Mouse (Mus musculus) liver, embryonic 11.5 days (tissue): ENCODE measurements around the gene Slc4a1ap. TPM values are rescaled to one million over a fixed set of nuclear protein-coding genes. Genes with fewer than 3 reads are reported as not detected.
"Not testable (repeated sequence)": the region's sequence is repeated elsewhere in the genome, so short reads cannot be mapped to it uniquely, and the experiment has no call there.

Experiments
- ATAC-seq: fragments of 200-750 bp; cut with Nextera tagmentation; replicated peaks from 2 replicates; pipeline ENCODE4 v1.8.0; 2017; ENCODE audit warnings: moderate number of reproducible peaks, mild to moderate bottlenecking, moderate TSS enrichment, moderate library complexity; ENCODE audit not compliant: low FRiP score
- DNase-seq: peaks from one replicate; pipeline ENCODE4 v3.0.0-alpha.2; 2017; ENCODE audit warnings: low spot score
- H3K27ac ChIP-seq: fragments of 300-500 bp; sonication (generic); 2 replicates; pipeline ENCODE4 v1.5.1; 2014; ENCODE audit warnings: mild to moderate bottlenecking, low read depth, low read length, control low read depth
- H3K27me3 ChIP-seq: fragments of 300-500 bp; sonication (generic); replicated peaks from 2 replicates; pipeline ENCODE4 v1.6.1; 2014; ENCODE audit warnings: low read length, mixed read lengths; ENCODE audit not compliant: control insufficient read depth, insufficient read depth
- H3K36me3 ChIP-seq: fragments of 300-500 bp; sonication (generic); 2 replicates; pipeline ENCODE4 v1.6.1; 2014; ENCODE audit warnings: mild to moderate bottlenecking, low read length, moderate library complexity, mixed read lengths; ENCODE audit not compliant: control insufficient read depth, insufficient read depth
- H3K4me1 ChIP-seq: fragments of 300-500 bp; sonication (generic); replicated peaks from 2 replicates; pipeline ENCODE4 v1.6.1; 2014; ENCODE audit warnings: low read length, mixed read lengths; ENCODE audit not compliant: control insufficient read depth, insufficient read depth
- H3K4me2 ChIP-seq: fragments of 300-500 bp; sonication (generic); 2 replicates; pipeline ENCODE4 v1.6.1; 2014; ENCODE audit warnings: mild to moderate bottlenecking, control low read depth, moderate library complexity
- H3K4me3 ChIP-seq: fragments of 300-500 bp; sonication (generic); 2 replicates; pipeline ENCODE4 v1.5.1; 2014; ENCODE audit warnings: low read depth, low read length, control low read depth
- H3K9ac ChIP-seq: fragments of 300-500 bp; sonication (generic); 2 replicates; pipeline ENCODE4 v1.6.1; 2014; ENCODE audit warnings: low read depth, low read length, control low read depth
- H3K9me3 ChIP-seq: fragments of 300-500 bp; sonication (generic); 2 replicates; pipeline ENCODE4 v1.6.1; 2016; ENCODE audit warnings: low read length, inconsistent platforms, mixed read lengths; ENCODE audit not compliant: control insufficient read depth
- WGBS: fragments of 180-500 bp; shearing (Covaris S2); extraction: QIAGEN DNeasy Blood & Tissue Kit; methylation state at CpG from one replicate; pipeline ENCODE4 v1.1.7; 2014; 5-methylcytosine and 5-hydroxymethylcytosine counted together
- polyA plus RNA-seq: library from polyadenylated mRNA; unstranded; fragments of >200 nt; fragmentation: Nextera tagmentation; extraction: Ambion mirVana; gene quantifications from 2 replicates; pipeline ENCODE4 v1.2.1, GENCODE M21; 2014

Gene Slc4a1ap
- polyA plus RNA-seq, 1 experiment from 2014 or later: 32.9 TPM

- H3K4me3 ChIP-seq: no peak overlapping the region
- H3K27me3 ChIP-seq: no peaks in the 10 kb centered on the region
- H3K4me2 ChIP-seq: no peak overlapping the region
- no peak overlapping the region for H3K9ac ChIP-seq
- ATAC-seq (no peak), DNase-seq (no peak)
- 76% methylated on average over 7 of the region's 7 CpGs for WGBS
- H3K27ac ChIP-seq: no peak overlapping the region
- H3K9me3 ChIP-seq: no peaks in the 10 kb centered on the region
- H3K36me3 ChIP-seq: no peaks in the 10 kb centered on the region
- H3K4me1 ChIP-seq: no peaks in the 10 kb centered on the region
These were observed 49.8 kb downstream of the Slc4a1ap start for GRCm38 (mm10) chr5:31576539-31576975.

- H3K4me3 ChIP-seq: no peak overlapping the region
- no peaks in the 10 kb centered on the region for H3K9me3 ChIP-seq
- ATAC-seq (no peak), DNase-seq (no peak)
- no peaks in the 10 kb centered on the region for H3K36me3 ChIP-seq
- no peaks in the 10 kb centered on the region for H3K27me3 ChIP-seq
- no peaks in the 10 kb centered on the region for H3K4me1 ChIP-seq
- H3K4me2 ChIP-seq: no peak overlapping the region
- H3K27ac ChIP-seq: no peak overlapping the region
- no peak overlapping the region for H3K9ac ChIP-seq
- WGBS: 73% methylated on average over 6 of the region's 6 CpGs
These were observed 54.5 kb downstream of the Slc4a1ap start for GRCm38 (mm10) chr5:31581263-31581662.

- Histone ChIP-seq H3K36me3 (no peaks in the 10 kb centered on the region), H3K27me3 (no peaks in the 10 kb centered on the region), H3K9me3 (no peaks in the 10 kb centered on the region), H3K4me3 (no peak overlapping the region), H3K4me2 (no peak overlapping the region), H3K4me1 (no peaks in the 10 kb centered on the region), H3K9ac (no peak overlapping the region), H3K27ac (no peak overlapping the region)
- no peak for DNase-seq
- ATAC-seq: no peak
- WGBS: 59% methylated on average over 3 of the region's 3 CpGs
These were observed 55.1 kb downstream of the Slc4a1ap start for GRCm38 (mm10) chr5:31581932-31582331.

GRCm38 (mm10) chr5:31583261-31583660 is 56.5 kb downstream of the Slc4a1ap start:
- H3K27ac ChIP-seq: no peak overlapping the region
- no peak overlapping the region for H3K4me3 ChIP-seq
- no peaks in the 10 kb centered on the region for H3K27me3 ChIP-seq
- ATAC-seq (no peak), DNase-seq (no peak)
- 84% methylated on average over 2 of the region's 2 CpGs for WGBS
- H3K4me2 ChIP-seq: no peak overlapping the region
- H3K36me3 ChIP-seq: no peaks in the 10 kb centered on the region
- no peak overlapping the region for H3K9ac ChIP-seq
- no peaks in the 10 kb centered on the region for H3K4me1 ChIP-seq
- no peaks in the 10 kb centered on the region for H3K9me3 ChIP-seq

- Histone ChIP-seq H3K36me3 (no peaks in the 10 kb centered on the region), H3K27me3 (no peaks in the 10 kb centered on the region), H3K9ac (no peak overlapping the region), H3K4me2 (no peak overlapping the region), H3K27ac (no peak overlapping the region), H3K9me3 (no peaks in the 10 kb centered on the region), H3K4me3 (no peak overlapping the region), H3K4me1 (no peaks in the 10 kb centered on the region)
- no peak for ATAC-seq
- no peak for DNase-seq
- WGBS: 87% methylated on average over 4 of the region's 4 CpGs
These were observed 58.7 kb downstream of the Slc4a1ap start for GRCm38 (mm10) chr5:31585526-31585925.

GRCm38 (mm10) chr5:31588016-31588415 is 61.2 kb downstream of the Slc4a1ap start:
- H3K9ac ChIP-seq: no peak overlapping the region
- no peak overlapping the region for H3K4me3 ChIP-seq
- no peaks in the 10 kb centered on the region for H3K9me3 ChIP-seq
- no peak overlapping the region for H3K4me2 ChIP-seq
- H3K4me1 ChIP-seq: no peaks in the 10 kb centered on the region
- no peak overlapping the region for H3K27ac ChIP-seq
- WGBS: 73% methylated on average over 2 of the region's 2 CpGs
- H3K27me3 ChIP-seq: no peaks in the 10 kb centered on the region
- no peak for DNase-seq
- H3K36me3 ChIP-seq: no peaks in the 10 kb centered on the region
- no peak for ATAC-seq

GRCm38 (mm10) chr5:31588672-31589071 is 61.9 kb downstream of the Slc4a1ap start:
- DNase-seq, H3K36me3 ChIP-seq, H3K27me3 ChIP-seq, H3K27ac ChIP-seq, H3K9ac ChIP-seq, H3K4me1 ChIP-seq, ATAC-seq, H3K9me3 ChIP-seq, H3K4me3 ChIP-seq, H3K4me2 ChIP-seq: not testable (repeated sequence)
- 77% methylated on average over 8 of the region's 8 CpGs for WGBS

- Histone ChIP-seq H3K27ac (no peak overlapping the region), H3K36me3 (no peaks in the 10 kb centered on the region), H3K9ac (no peak overlapping the region), H3K9me3 (no peaks in the 10 kb centered on the region), H3K27me3 (no peaks in the 10 kb centered on the region), H3K4me2 (no peak overlapping the region), H3K4me3 (no peak overlapping the region), H3K4me1 (no peaks in the 10 kb centered on the region)
- DNase-seq (no peak), ATAC-seq (no peak)
- 69% methylated on average over 14 of the region's 14 CpGs for WGBS
These were observed 63.0 kb downstream of the Slc4a1ap start for GRCm38 (mm10) chr5:31589711-31590319.

- no peak overlapping the region for H3K9ac ChIP-seq
- 82% methylated on average over 7 of the region's 7 CpGs for WGBS
- H3K4me2 ChIP-seq: no peak overlapping the region
- H3K36me3 ChIP-seq: no peaks in the 10 kb centered on the region
- DNase-seq: no peak
- no peak overlapping the region for H3K27ac ChIP-seq
- no peak for ATAC-seq
- no peaks in the 10 kb centered on the region for H3K9me3 ChIP-seq
- no peaks in the 10 kb centered on the region for H3K27me3 ChIP-seq
- H3K4me3 ChIP-seq: no peak overlapping the region
- no peaks in the 10 kb centered on the region for H3K4me1 ChIP-seq
These were observed 64.3 kb downstream of the Slc4a1ap start for GRCm38 (mm10) chr5:31591122-31591521.
